In the genomic region with DNA sequence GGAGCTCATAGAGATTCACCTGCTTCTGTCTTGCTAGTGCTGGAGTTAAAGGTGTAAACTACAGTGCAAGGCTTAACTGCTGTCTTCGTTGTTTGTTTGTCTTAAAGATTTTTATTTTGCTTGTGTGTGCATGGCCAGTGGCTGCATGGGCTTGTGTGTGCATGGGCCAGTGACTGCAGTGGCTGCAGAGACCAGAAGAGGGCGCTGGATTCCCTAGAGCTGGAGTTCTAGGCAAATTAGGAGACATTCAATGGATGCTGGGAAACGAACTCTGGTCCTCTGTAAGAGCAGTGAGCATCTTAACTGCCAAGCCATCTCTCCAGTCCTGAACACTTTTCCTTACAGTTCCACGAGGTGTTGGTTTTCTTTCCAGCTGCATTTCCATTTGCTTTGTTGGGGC, we compare ENCODE assay signal across 14 mouse cellular contexts. TPM values are rescaled to one million over a fixed set of nuclear protein-coding genes. Genes with fewer than 3 reads are reported as not detected.
DNase-seq lines count a peak whose midpoint lies in the region; ATAC-seq and TF ChIP-seq lines count a peak whose summit lies in the region.
"Had no signal": no experiment of that assay in that cellular context is flagged by ENCODE, and none has a peak within 500 bp of the region (broad histone marks: within the 10 kb centered on the region; RNA-seq: fewer than 3 reads in every experiment).

No protein-coding gene starts in this region.

- no peak overlapping the region for H3K9ac ChIP-seq in hindbrain, postnatal 0 days (replicated peaks; ENCODE audit: low read length)
- no peak overlapping the region for H3K9ac ChIP-seq in hindbrain, embryonic 16.5 days (ENCODE audit: low read depth, low read length)
- no peak overlapping the region for H3K9ac ChIP-seq in lung, embryonic 14.5 days
- H3K9ac ChIP-seq in liver, embryonic 14.5 days (replicated peaks) = no peak overlapping the region; the same call in 1 of the 2 replicates
- H3K9ac ChIP-seq: forebrain, embryonic 12.5 days; hindbrain, embryonic 15.5 days; midbrain, embryonic 12.5 days had no signal

- no peaks in the 10 kb centered on the region for H3K27me3 ChIP-seq in hindbrain, postnatal 0 days (ENCODE audit: insufficient read depth, low read length)
- H3K27me3 ChIP-seq in hindbrain, embryonic 16.5 days (replicated peaks; ENCODE audit: control insufficient read depth, insufficient read depth, low read length) = no peaks in the 10 kb centered on the region
- H3K27me3 ChIP-seq in lung, embryonic 14.5 days (ENCODE audit: insufficient read depth, low read length) = no peaks in the 10 kb centered on the region
- H3K27me3 ChIP-seq in Patski = no peaks in the 10 kb centered on the region
- H3K27me3 ChIP-seq in liver, embryonic 14.5 days (ENCODE audit: control insufficient read depth, insufficient read depth, low read length) = no peaks in the 10 kb centered on the region
- H3K27me3 ChIP-seq in embryonic facial prominence, embryonic 10.5 days (replicated peaks; ENCODE audit: low read depth, poor library complexity, severe bottlenecking) = no peaks in the 10 kb centered on the region
- H3K27me3 ChIP-seq: forebrain, embryonic 12.5 days; hindbrain, embryonic 15.5 days had no signal

- POLR2A ChIA-PET in Patski (lab: Charles Lee) = no interaction called here

- DNase-seq in hindbrain, postnatal 0 days (ENCODE audit: low spot score) = no peak
- DNase-seq in lung, embryonic 14.5 days = no peak
- no peak for DNase-seq in lung, adult 18-20 months
- DNase-seq in Patski (ENCODE audit: low read depth, low spot score) = no peak
- no peak for DNase-seq in liver, embryonic 14.5 days (ENCODE audit: low read depth in 3 of 3, low spot score in 3 of 3)
- DNase-seq in embryonic facial prominence, embryonic 10.5 days (ENCODE audit: low spot score) = no peak
- no peak for DNase-seq in right cerebral cortex, postnatal 4 days
- DNase-seq: cerebellum, adult 18-20 months; heart, adult 18-20 months; thymus, adult 18-20 months had no signal

- no peak overlapping the region for H3K4me3 ChIP-seq in hindbrain, postnatal 0 days (ENCODE audit: low read length)
- no peak overlapping the region for H3K4me3 ChIP-seq in hindbrain, embryonic 16.5 days (ENCODE audit: low read length)
- no peak overlapping the region for H3K4me3 ChIP-seq in lung, embryonic 14.5 days (ENCODE audit: low read depth, low read length)
- H3K4me3 ChIP-seq in liver, embryonic 14.5 days (ENCODE audit: insufficient read depth in 1 of 2, low read depth in 2 of 2, low read length in 2 of 2) = no peak overlapping the region
- H3K4me3 ChIP-seq in embryonic facial prominence, embryonic 10.5 days = no peak overlapping the region
- H3K4me3 ChIP-seq: forebrain, embryonic 12.5 days; hindbrain, embryonic 15.5 days; midbrain, embryonic 12.5 days had no signal

- ATAC-seq in hindbrain, postnatal 0 days = no peak
- ATAC-seq in hindbrain, embryonic 16.5 days = no peak
- ATAC-seq in lung, embryonic 14.5 days (ENCODE audit: insufficient read depth) = no peak
- ATAC-seq in Patski = no peak
- ATAC-seq in liver, embryonic 14.5 days (ENCODE audit: insufficient read depth) = no peak

- H3K9me3 ChIP-seq in hindbrain, postnatal 0 days (ENCODE audit: low read length) = no peaks in the 10 kb centered on the region
- H3K9me3 ChIP-seq in hindbrain, embryonic 16.5 days (ENCODE audit: control insufficient read depth, low read length) = no peaks in the 10 kb centered on the region
- H3K9me3 ChIP-seq in lung, embryonic 14.5 days (ENCODE audit: low read depth, low read length) = no peaks in the 10 kb centered on the region
- H3K9me3 ChIP-seq in liver, embryonic 14.5 days (ENCODE audit: control insufficient read depth, low read length) = no peaks in the 10 kb centered on the region
- no peaks in the 10 kb centered on the region for H3K9me3 ChIP-seq in embryonic facial prominence, embryonic 10.5 days
- H3K9me3 ChIP-seq: forebrain, embryonic 12.5 days; hindbrain, embryonic 15.5 days; midbrain, embryonic 12.5 days had no signal

- no peaks in the 10 kb centered on the region; the same call in 1 of the 2 replicates for H3K4me1 ChIP-seq in hindbrain, postnatal 0 days (ENCODE audit: insufficient read depth, low read length)
- H3K4me1 ChIP-seq in hindbrain, embryonic 16.5 days (ENCODE audit: control insufficient read depth, insufficient read depth, low read depth, low read length) = no peaks in the 10 kb centered on the region
- H3K4me1 ChIP-seq in lung, embryonic 14.5 days (ENCODE audit: insufficient read depth) = no peaks in the 10 kb centered on the region
- peaks cover 3 to 16% of the 10 kb centered on the region in 2 experiments for H3K4me1 ChIP-seq in liver, embryonic 14.5 days (replicated peaks; ENCODE audit: control insufficient read depth in 2 of 2, insufficient read depth in 2 of 2, low read length in 1 of 2)
- H3K4me1 ChIP-seq in embryonic facial prominence, embryonic 10.5 days = peaks cover 7% of the 10 kb centered on the region; the same call in 1 of the 2 replicates

- in situ Hi-C loops in Patski (cut with MboI; ENCODE audit: low pct_unique_long_range_greater_than_20kb) = no loop called here

- no peaks in the 10 kb centered on the region for H3K36me3 ChIP-seq in hindbrain, postnatal 0 days (ENCODE audit: insufficient read depth, low read length)
- no peaks in the 10 kb centered on the region for H3K36me3 ChIP-seq in hindbrain, embryonic 16.5 days (ENCODE audit: control insufficient read depth, insufficient read depth, low read length)
- no peaks in the 10 kb centered on the region for H3K36me3 ChIP-seq in lung, embryonic 14.5 days (ENCODE audit: insufficient read depth)
- H3K36me3 ChIP-seq in liver, embryonic 14.5 days (replicated peaks; ENCODE audit: control insufficient read depth, insufficient read depth, low read depth) = no peaks in the 10 kb centered on the region
- H3K36me3 ChIP-seq in embryonic facial prominence, embryonic 10.5 days (replicated peaks) = peaks cover 9% of the 10 kb centered on the region
- H3K36me3 ChIP-seq: midbrain, embryonic 12.5 days had no signal

- TF ChIP-seq EP300 in liver, embryonic 14.5 days (IDR thresholded peaks at IDR 0.05; ENCODE audit: low read depth) = no peak

- H3K4me2 ChIP-seq in hindbrain, postnatal 0 days (ENCODE audit: low read depth, low read length) = no peak overlapping the region
- no peak overlapping the region for H3K4me2 ChIP-seq in hindbrain, embryonic 16.5 days (ENCODE audit: low read length)
- H3K4me2 ChIP-seq in lung, embryonic 14.5 days = no peak overlapping the region
- no peak overlapping the region for H3K4me2 ChIP-seq in liver, embryonic 14.5 days (ENCODE audit: low read depth)
- H3K4me2 ChIP-seq: forebrain, embryonic 12.5 days; hindbrain, embryonic 15.5 days; midbrain, embryonic 12.5 days had no signal

- TF ChIP-seq CTCF in hindbrain, postnatal 0 days (IDR thresholded peaks at IDR 0.05; ENCODE audit: low read depth) = peak; percentile 40
- TF ChIP-seq CTCF in lung, embryonic 14.5 days (IDR thresholded peaks at IDR 0.05; ENCODE audit: low read depth) = peak; percentile 31
- TF ChIP-seq CTCF in Patski (IDR thresholded peaks at IDR 0.05) = peak; percentile 40
- TF ChIP-seq CTCF in liver, embryonic 14.5 days (IDR thresholded peaks at IDR 0.05; ENCODE audit: low read depth) = peak; percentile 63

- CTCF ChIA-PET in Patski (lab: Charles Lee) = interaction anchor here (1.4 kb wide), 1 partner anchor 13 kb away, joined by 3 read pairs; the partner anchor contains the start of gene Cds2

- no peak overlapping the region for H3K27ac ChIP-seq in hindbrain, postnatal 0 days
- H3K27ac ChIP-seq in hindbrain, embryonic 16.5 days (ENCODE audit: low read depth, low read length) = no peak overlapping the region
- no peak overlapping the region for H3K27ac ChIP-seq in lung, embryonic 14.5 days (ENCODE audit: low read depth)
- H3K27ac ChIP-seq in liver, embryonic 14.5 days = no peak overlapping the region
- H3K27ac ChIP-seq in embryonic facial prominence, embryonic 10.5 days (replicated peaks) = no peak overlapping the region
- H3K27ac ChIP-seq: forebrain, embryonic 12.5 days; hindbrain, embryonic 15.5 days; midbrain, embryonic 12.5 days had no signal

- WGBS in hindbrain, postnatal 0 days = 80% methylated on average over 4 of the region's 4 CpGs
- 77% methylated on average over 4 of the region's 4 CpGs for WGBS in hindbrain, embryonic 16.5 days
- WGBS in lung, embryonic 14.5 days = 73% methylated on average over 4 of the region's 4 CpGs
- WGBS in liver, embryonic 14.5 days (ENCODE audit: insufficient replicate concordance) = 57% methylated on average over 4 of the region's 4 CpGs
- WGBS in embryonic facial prominence, embryonic 10.5 days = 75% methylated on average over 4 of the region's 4 CpGs

RNA-seq across cellular contexts. Expression of gene Cds2, which starts 12.6 kb away (rescaled TPM):
- total RNA-seq in hindbrain, postnatal 0 days (2014; rRNA removed) = 134 and 143 TPM in 2 replicates
- 38.7 and 39.2 TPM in 2 replicates for polyA plus RNA-seq in hindbrain, postnatal 0 days (2015; fragmentation: Nextera tagmentation; extraction: Ambion mirVana)
- 46.2 and 46.3 TPM in 2 replicates for polyA plus RNA-seq in hindbrain, embryonic 16.5 days (2015; fragmentation: Nextera tagmentation; extraction: Ambion mirVana)
- 17.1 and 20.7 TPM in 2 replicates for polyA plus RNA-seq in lung, embryonic 14.5 days (2014; fragmentation: Nextera tagmentation; extraction: Ambion mirVana)
- 48.0 TPM for polyA plus RNA-seq in Patski (2021)
- 4.6 TPM in 2 replicates for polyA plus RNA-seq in liver, embryonic 14.5 days (2012; rRNA removed)
- 8.8 and 10.1 TPM in 2 replicates for polyA plus RNA-seq in liver, embryonic 14.5 days (2014; fragmentation: Nextera tagmentation; extraction: Ambion mirVana)
- 20.0 and 23.2 TPM in 2 replicates for polyA plus RNA-seq in embryonic facial prominence, embryonic 10.5 days (2016; fragmentation: Nextera tagmentation; extraction: Ambion mirVana)

RNA-seq across cellular contexts. Expression of gene Pcna, which starts 22.4 kb away (rescaled TPM):
- total RNA-seq in hindbrain, postnatal 0 days (2014; rRNA removed) = 140 and 174 TPM in 2 replicates
- polyA plus RNA-seq in hindbrain, postnatal 0 days (2015; fragmentation: Nextera tagmentation; extraction: Ambion mirVana) = 130 and 131 TPM in 2 replicates
- polyA plus RNA-seq in hindbrain, embryonic 16.5 days (2015; fragmentation: Nextera tagmentation; extraction: Ambion mirVana) = 112 and 114 TPM in 2 replicates
- polyA plus RNA-seq in lung, embryonic 14.5 days (2014; fragmentation: Nextera tagmentation; extraction: Ambion mirVana) = 335 and 339 TPM in 2 replicates
- 120 TPM for polyA plus RNA-seq in Patski (2021)
- 355 and 391 TPM in 2 replicates for polyA plus RNA-seq in liver, embryonic 14.5 days (2012; rRNA removed)
- polyA plus RNA-seq in liver, embryonic 14.5 days (2014; fragmentation: Nextera tagmentation; extraction: Ambion mirVana) = 356 and 377 TPM in 2 replicates
- polyA plus RNA-seq in embryonic facial prominence, embryonic 10.5 days (2016; fragmentation: Nextera tagmentation; extraction: Ambion mirVana) = 382 and 392 TPM in 2 replicates

RNA-seq across cellular contexts. Expression of gene Tmem230, which starts 27.9 kb away (rescaled TPM):
- 39.1 and 44.3 TPM in 2 replicates for total RNA-seq in hindbrain, postnatal 0 days (2014; rRNA removed)
- 43.3 and 43.8 TPM in 2 replicates for polyA plus RNA-seq in hindbrain, postnatal 0 days (2015; fragmentation: Nextera tagmentation; extraction: Ambion mirVana)
- 47.1 and 48.0 TPM in 2 replicates for polyA plus RNA-seq in hindbrain, embryonic 16.5 days (2015; fragmentation: Nextera tagmentation; extraction: Ambion mirVana)
- 36.7 and 39.9 TPM in 2 replicates for polyA plus RNA-seq in lung, embryonic 14.5 days (2014; fragmentation: Nextera tagmentation; extraction: Ambion mirVana)
- polyA plus RNA-seq in Patski (2021) = 26.9 TPM
- polyA plus RNA-seq in liver, embryonic 14.5 days (2012; rRNA removed) = 9.0 and 11.8 TPM in 2 replicates
- polyA plus RNA-seq in liver, embryonic 14.5 days (2014; fragmentation: Nextera tagmentation; extraction: Ambion mirVana) = 15.2 and 15.7 TPM in 2 replicates
- 38.6 and 43.8 TPM in 2 replicates for polyA plus RNA-seq in embryonic facial prominence, embryonic 10.5 days (2016; fragmentation: Nextera tagmentation; extraction: Ambion mirVana)
